Mouse (Mus musculus): ENCODE results near the gene Gpr62.

The Gpr62 gene

DNA sequence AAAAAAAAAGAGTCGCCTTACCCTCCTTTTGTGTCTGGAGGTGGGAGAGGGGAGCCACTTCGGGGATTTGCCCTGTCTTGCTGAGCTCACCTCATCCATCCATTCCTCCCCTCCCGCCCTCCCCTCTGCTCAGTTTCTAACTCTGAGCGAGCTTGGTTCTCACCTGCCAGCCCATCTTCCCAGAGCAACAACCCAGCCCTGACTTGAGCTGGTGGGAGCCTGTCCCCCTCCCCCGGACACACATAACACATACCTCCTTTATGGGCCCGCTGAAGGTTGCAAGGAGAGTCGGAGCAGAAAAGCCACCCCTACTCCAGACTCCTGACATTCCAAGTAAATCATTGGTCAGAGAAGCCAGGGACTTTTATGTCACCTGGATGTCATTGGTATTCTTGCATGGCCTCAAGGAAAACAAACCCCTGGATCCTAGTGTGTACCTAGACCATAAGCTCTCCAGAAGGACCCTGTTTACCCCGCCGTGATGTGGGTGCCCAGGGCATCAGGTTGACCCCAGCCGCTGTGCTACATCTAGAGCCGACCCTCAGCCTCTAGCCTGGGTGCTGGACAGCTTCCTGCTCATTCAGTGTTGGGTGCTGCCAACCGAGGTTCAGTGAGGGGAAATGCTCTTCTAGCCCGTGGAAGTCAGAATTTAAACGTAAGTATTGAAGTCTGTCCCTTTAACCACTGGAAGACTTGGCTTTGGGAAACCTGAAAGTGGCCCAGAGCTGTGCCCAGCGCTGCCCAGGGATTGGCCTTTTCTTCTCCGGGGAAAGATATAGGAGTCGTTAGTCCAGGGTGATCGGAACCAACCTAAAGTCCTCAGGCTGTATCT, 44.5 kb downstream of the Gpr62 start:
- in situ Hi-C loops (cut with MseI, MboI) = loop anchor here (5.0 kb wide), 1 partner anchor 114 kb away; no protein-coding TSS in a partner anchor

DNA sequence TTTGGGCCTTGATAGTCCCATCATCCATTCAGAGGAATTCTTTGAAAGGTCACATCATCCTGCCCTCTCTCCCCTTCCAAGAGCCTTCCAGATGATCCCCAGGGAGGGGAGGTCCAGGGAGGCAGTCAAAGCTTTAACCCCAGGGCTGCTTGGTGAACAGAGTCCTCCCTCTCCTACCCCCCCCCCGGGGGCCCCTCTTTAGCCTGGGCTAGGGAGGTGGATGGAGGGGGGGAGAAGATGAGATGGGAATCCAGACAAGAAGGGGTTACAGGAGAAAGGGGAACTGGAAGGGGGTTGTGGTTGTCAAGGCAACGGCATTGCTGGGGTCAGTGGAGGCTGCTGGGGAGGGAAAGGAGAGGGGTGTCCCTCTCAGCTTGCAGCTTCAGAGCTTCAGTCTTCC, 45.1 kb downstream of the Gpr62 start:
- in situ Hi-C loops (cut with MseI, MboI) = loop anchor here (5.0 kb wide), 1 partner anchor 113 kb away; no protein-coding TSS in a partner anchor

DNA sequence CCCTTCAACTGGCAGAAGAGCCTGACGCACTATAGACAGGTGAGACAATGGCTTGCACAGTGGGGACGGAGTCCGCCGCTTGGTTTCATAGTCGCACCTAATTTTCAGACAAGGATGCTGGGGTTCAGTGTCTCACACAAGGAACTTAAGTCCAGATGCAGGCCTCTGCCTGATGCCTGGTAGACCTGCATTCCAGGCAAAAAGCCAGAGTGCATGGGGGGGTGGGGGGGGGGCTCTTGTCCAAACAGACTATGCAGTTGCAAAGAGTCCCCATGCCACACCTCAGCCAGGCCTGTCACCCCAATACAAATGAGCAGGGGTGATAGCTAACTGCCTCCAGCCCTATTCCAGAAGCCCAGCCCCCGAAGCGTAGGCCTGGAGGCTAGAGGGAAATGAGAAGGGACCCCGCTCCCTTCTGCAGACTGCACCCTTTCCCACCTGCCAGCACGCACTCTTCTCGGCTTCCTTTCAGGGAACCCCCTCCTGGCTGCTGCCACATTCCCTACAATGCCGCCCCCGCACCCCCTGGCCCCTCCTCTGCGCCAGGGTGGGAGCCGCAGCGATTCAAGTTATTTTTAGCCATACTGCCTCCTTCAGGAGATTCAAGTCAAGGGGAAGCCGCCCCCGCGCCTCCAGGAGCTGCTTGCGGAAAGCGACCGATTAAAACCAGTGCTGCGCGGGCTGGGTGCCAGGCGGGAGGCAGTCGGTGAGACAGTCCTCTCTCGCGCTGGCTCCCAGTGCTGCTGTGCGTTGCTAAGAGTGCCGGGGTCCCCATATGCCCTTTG, 47.7 kb downstream of the Gpr62 start:
- in situ Hi-C loops (cut with MseI, MboI) = no loop called here

DNA sequence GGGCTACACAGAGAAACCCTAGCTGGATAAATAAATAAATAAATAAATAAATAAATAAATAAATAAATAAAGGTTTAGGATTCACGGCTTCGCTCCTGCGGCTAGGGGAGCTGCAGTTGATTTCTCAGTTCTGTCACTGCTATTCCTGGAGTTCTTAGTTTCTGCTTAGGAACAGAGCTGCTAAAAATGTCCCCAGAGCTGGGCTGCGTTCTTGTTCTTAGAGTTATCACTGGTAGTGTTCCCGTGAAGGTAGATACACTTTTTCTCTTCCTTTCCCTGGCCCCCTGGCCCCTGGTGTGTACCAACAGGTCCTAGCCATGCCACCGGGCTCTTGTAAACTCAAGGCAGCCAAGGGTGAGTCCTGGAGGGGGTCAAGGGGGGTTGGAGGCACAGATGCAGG, 48.9 kb downstream of the Gpr62 start:
- in situ Hi-C loops (cut with MseI, MboI) = no loop called here

Measured in mouse trophoblast stem cell (cell line).